Mouse (Mus musculus) heart, adult 18-20 months (tissue): ENCODE data around the gene Eng. TPM values are rescaled to one million over a fixed set of nuclear protein-coding genes. Genes with fewer than 3 reads are reported as not detected.

ENCODE experiments used
- DNase-seq, 2 experiments: peaks; one replicate each; pipeline ENCODE4 v3.0.0; 2021 to 2022; ENCODE audit warnings: mixed read lengths in 1 of 2
- total RNA-seq, 2 experiments: library from RNA; stranded (reverse); gene quantifications; 2 replicates each; pipeline ENCODE4 v1.2.3; 2021

The Eng gene
- total RNA-seq, 2 experiments from 2014 or later = 95.1 to 106 TPM

DNA sequence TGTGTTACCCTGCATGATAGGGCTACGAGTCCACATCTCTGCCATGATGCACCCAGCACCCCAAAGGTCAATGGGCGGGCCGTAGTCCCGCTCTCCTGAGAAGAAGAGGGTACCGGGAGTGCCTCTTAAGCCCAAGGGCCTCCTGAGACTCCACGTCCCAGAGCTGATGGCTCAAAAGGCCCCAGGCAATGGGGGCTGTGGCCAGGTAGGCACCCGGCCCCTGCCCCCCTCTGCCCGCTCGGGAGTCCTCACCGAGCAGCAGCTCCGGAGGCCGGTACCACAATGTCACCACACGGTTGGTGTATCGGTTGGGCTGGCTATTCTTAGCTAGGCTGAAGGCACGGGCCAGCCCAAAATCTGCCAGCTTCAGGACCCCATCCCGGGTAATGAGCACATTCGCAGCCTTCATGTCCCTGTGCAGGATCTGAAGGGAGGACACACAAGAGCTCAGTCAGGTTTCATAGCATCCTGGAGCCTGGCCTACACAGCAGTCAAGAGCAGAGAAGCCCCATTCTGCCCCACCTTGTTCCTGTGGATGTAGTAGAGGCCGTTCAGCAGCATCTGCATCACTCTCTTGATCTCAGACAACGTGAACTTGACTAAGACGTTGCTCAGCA is 63.2 kb downstream of the Eng start:
- DNase-seq = no peak

DNA sequence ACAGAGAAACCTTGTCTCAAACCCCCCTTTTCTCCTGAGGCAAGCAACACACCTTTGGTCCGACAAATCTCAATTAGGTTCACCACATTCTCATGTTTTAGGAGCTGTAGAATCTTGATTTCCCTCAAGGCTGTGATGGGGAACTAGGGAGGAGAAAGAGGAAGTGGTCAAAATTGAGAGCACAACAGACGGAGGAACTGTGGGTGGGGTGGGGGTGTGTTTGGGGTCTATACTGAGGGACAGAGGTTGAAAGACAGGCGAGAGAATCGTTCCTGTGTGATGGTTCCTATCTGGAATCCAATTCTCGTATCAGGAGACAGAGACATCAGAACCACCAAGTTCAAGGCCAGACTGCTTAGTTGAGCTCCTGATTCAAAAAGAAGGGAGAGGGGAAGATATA is 64.0 kb downstream of the Eng start:
- no peak for DNase-seq

DNA sequence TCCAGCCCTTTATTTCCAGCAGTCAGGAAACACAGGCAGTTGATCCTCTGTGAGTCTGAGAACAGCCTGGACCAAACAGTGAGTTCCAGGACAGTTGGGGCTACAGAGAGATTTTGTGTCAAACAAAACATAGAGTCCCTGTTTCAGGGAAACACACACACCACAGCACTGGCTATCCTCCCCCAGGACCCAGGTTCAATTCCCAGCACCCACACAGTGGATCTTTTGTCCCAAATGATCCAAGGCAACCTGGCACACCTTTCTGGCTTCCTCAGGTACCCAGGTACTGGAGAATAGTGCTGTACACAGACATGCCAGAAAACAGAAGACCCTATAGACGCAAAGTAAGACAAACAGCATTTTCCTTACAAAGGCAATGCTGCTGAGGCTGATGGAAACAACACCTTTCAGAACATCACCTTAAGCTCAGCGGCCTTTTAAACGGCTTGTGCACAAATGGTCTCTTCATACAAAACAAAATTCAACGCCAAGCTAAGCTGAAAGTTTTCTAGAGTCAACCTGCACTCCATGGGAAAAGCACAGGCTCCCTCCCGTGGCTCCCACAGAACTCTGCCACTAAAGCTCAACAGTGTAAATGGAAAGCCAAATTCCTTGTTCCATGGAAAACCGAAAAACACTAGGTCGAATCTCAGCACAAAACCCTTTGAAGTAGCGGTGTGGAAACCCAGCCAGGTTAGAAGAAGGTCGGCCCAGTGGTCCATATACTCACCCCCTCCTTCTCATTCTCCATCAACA is 65.1 kb downstream of the Eng start:
- DNase-seq = no peak

DNA sequence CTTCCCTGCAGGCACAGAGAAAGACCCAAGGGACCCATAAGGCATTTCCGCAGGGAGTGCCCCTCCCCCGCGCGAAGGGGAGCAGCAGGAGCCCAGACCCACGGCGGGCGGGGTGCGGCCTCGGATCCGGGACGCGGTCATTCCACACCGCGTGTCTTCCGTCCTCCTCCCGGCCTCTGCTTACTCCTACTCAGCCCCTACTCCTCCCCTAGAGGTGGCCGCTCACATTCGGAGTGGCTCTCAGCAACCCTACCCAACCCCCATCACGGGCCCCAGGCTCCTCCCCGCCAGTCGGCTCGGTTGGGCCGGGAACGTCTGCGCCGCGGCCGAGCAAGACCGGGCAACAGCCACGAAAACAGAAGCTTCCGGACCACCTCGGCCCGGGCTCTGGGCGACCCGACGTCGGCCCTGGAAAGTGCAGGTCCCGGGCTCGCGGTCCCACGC is 65.7 kb downstream of the Eng start:
- DNase-seq = peak; percentile 78 to 85

DNA sequence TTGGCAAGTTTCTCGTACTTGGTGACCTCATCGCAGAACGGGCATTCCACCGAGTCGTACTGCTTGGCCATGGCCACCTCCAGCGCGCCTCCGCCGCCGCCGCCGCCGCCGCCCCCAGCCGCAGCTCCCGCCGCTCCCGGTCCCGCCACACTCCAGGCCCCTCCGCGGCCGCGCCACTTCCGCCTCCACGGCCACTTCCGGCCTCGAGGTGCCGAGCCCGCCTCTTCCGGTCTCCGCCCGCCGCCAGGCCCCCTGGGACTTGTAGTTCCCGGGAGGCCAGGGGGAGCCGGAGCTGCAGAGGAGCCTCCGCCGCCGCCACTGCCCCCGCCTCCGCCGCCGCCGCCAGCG is 66.2 kb downstream of the Eng start:
- peak; percentile 97 for DNase-seq

DNA sequence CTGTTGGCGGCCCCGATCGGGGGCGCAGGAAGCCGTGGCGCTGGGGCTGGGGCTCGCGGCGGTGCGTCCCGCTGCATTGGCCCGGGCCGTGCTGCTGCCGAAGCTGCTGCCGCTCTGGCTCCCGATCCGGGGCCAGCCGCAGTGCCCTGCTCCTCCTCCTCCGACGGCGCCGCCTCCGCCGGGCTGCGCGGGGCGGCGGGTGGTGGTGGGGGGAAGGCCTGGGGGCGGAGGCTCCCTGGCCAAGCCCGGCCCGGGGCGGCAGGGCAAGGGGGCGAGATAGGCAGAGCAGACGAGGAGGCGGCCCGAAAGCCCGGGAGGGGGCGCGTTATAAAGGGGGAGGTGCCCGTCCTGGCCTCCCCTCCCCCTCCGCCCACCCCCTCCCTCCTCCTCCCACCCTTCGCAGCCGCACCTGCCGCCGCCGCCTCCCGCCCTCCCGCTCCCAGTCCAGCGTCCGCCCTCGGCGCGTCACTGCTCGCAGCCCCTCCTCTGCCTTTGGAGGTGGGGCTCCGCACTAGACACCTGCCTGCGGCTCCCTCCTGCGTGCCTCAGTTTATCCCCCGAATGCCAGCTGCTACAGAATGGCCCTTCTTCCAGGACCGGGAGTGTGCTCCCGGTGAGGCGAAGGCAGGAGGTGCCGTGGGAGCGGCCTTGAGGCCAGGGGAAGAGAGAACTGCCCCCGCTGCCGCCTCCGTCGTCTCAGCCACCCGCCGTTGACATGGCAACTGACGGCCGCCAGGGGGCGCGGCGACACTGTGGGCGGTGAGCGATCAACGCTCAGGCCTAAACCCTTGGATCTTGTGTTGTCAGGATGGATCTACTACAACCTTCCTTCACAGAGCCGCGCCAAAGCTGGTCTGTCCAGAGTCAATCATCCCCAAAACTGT is 66.8 kb downstream of the Eng start, which contains the start of gene Cdk9:
TSS of gene Cdk9 (minus strand) at position 143 of the 884 bp plus-strand sequence.
- DNase-seq = peak; percentile 94

DNA sequence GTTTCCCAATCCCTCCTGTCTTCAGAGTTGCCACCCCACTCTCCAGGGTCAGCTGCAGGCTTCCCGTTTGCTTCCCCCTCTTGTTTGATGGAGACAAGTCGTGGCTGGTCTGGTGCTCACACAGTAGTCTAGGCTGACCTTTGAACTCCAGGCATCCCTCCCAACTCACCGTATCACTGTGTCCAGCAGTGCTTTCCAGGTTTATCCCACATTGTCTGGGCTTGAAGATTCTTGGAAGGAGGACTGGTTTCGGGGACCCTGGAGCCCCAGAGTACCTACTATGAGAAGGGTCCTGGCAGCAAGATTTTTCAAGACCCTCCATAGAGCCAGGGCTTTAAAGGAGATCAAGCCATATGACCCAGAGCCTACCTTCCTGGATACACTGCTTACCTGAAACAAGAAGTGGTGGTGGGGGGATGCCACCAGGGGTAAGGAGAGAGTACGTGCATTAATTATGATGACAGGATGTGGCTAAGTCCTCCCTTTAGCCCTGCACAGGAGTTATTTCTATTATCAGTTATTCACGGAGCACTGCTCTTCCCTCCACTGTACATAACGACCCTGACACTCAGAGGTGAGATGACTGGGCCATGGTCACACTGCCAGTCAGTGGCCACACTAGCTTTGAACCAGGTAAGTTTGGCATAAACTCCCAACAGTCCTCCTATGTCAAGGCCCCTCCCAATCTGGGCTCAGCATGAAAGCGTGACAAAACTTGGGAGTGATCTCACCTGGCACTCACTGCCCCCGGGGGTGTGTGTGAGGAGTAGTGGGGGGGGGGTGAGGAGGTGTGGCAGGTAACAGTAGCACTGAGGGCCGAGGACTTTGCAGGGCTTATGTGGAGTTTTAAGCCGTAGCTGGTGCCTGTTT is 68.0 kb downstream of the Eng start:
- no peak for DNase-seq

DNA sequence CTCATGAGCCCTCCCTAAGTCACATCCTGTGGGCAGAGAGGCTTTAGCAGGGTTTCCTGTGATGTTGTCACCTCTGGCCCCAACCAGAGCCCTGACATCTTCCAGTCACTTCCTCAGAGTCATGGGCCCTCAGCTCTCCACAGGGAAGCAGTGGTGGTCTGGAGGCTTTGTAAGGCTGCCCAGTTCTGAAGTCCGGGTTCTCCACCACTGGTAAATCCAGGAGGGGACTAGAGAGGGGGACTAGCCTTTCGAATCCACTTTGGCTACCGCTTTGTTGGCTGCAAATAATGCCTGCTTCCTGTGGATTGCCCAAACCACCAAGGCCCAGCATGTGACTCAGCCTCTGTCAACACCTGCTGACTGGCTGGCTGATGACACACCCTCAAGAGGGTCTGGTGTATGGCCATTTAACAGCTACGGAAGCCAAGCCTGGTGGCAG is 68.6 kb downstream of the Eng start:
- DNase-seq = peak; percentile 58 to 70

DNA sequence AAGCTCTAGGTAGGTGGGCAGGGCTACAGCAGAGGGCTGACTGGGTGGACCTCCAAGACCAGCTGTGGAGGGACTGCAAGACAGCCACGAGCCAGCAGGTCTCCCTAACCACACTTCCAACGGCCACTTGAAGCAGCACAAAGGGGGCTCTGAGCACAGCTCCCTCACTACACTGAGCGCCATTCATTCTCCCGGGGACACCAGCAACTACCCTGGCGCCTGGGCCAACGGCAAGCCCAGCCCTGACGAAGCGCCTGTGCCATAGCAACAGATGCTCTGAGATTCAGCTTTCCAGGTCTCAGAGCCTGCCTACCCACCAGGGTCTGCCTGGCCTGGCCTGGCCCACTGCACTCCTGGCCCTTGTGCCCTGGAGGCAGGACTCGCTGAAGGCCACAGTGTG is 72.4 kb downstream of the Eng start:
- no peak for DNase-seq

DNA sequence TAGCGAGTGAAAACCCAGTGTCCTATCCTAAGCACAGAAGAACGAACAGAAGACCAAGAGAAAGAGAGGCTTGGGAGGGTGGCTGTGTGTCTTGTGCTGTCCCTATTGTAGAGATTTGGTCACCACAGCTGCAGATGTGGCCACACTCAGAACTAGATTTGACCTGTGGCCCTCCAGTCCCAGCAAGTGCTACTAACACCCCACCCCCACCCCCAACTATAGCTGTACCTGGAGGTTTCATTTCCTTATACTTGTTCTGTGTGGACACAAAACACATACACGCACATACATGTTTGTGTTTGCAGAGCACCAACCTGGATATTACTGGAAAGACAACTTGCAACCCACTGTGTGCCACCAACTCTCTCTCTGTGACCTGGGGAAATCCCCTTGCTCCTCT is 73.7 kb downstream of the Eng start:
- DNase-seq = no peak

DNA sequence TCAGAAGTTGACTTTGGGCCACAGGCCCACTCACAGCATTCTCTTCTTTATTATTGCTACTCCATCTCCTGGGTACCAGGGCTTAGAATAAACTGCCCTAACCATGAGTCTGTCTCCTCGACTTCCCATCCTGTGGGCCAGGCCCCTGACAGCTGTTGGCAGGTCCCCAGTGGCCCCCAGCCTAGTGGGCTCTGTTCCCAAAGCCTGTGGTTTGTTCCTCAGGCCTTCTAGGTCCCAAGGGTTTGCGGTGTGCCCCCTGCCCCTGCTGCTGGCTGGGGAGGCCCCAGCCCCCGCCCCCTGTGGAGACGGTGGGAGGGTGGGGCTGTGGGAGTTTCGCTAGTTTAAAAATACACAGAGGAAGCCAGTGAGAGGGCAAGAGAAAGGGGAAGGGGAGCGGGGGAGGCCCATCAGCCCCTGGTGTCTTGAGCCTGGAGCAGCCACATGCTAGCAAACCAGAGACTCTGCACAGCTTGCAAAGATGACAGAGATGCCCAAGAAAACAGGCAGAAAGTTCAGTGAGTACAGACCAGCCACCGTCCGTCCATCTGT is 74.4 kb downstream of the Eng start, which contains the start of gene Sh2d3c:
TSS of gene Sh2d3c (plus strand) at position 375 of the 549 bp plus-strand sequence.
- peak in 1 of 2 experiments; percentile 43 for DNase-seq

DNA sequence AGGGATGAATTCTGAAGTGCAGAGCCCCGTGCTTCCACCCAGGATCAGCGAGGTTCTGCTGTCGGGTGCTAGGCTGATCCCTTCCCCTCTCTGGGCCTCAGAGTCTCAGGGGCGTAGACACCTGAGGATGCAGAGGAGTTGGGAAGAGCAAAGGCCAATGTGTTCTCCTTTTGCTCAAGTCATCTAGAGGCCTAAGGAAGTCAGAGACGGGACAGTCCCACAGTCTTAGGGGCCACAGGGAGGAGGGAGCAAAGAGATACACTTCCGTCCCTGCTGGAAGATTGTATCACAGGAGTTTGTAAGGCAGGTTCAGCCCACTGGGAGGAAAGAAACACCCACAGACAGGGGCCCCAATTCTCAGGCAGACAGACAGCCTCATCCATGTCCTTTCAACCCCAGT is 75.7 kb downstream of the Eng start:
- DNase-seq = no peak

DNA sequence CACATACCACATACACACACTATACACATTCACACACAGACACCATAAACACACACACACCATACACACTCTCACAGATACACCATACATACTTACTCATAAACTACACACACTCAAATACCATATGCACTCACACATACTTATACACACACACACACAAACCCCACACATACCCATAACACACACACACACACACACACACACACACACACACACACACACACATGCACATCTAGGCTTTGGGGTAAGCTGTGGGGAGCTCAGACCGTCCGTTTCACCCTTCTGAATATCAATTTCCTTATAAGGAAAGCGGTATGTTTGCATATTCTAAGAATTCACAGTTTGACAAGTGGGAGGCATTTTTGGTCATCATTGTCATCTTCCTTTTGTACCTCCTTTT is 76.2 kb downstream of the Eng start:
- DNase-seq = no peak

DNA sequence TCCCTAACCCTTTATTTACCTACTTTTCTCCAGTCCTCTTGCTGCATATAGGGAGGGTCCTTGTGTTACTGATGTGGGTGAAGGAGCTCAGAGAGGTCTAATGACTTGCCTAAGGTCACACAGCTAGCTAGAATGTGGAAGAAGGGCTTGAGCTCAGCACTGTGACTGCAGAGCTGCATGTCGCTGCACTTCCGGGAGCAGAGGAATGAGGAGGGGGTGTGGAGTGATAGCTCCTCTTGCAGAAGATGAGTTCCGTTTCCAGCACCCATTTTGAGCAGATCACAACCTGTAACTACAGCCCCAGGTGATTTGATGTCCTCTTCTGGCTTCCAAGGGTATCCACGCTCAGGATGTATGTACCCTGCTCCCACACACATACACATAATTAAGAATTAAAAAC is 77.8 kb downstream of the Eng start:
- DNase-seq = no peak

DNA sequence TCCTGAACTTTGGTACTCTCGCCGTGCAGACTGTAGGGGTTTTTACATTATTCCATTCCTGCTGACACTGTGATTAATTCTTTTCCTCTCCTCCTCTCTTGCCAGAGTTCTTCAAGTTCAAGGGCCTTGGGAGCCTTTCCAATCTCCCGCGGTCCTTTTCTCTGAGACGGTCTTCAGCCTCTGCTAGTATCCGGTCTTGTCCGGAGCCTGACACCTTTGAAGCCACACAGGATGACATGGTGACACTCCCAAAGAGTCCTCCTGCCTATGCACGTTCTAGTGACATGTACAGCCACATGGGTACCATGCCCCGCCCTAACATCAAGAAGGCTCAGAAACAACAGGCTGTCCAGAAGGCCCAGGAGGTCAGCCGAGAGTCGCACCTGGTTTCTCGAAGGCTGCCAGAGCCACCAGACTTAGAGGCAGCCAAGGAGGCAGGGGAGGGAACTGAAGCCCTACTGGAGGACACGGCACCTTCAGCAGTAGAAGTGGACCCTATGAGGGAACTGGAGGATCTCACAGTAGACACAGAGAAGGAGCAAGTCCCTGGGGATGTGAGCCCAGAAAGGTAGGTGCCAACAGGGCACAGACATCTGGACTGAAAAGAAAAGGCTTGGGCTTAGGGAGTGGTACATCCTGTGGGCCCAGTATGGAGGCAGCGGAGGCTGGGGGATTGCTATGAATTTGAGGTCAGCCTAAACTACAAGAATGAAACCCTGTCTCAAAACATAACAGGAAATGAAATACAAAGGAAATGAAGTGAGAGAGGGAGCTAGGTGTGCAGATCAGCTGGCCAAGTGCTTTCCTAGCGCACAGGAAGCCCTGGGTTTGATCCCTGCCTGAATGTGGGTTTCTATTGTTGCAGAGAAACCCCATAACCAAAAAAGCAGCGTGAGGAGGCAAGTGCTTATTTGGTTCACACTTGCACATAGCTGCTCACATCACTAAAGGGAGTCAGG is 78.7 kb downstream of the Eng start:
- no peak for DNase-seq

DNA sequence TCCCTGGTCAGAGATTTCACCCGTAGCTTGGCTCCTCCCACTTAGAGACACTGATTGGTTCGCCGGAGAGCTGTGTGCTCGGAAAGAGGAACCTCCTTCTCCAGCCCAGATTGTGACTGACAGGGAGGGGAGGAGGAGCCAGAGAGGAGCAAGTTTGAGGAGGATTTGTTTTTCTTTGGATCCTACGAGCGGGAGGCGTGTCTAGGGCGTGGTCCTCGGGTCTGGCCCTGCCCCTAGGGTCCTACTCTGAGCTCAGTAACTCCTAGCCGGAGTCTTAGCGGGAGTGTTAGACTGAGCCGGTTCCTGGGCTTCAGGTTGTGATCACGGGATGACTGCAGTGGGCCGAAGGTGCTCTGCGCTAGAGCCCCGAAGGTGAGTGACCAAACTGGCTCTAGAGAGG is 81.0 kb downstream of the Eng start:
- peak; percentile 98 to 99 for DNase-seq

DNA sequence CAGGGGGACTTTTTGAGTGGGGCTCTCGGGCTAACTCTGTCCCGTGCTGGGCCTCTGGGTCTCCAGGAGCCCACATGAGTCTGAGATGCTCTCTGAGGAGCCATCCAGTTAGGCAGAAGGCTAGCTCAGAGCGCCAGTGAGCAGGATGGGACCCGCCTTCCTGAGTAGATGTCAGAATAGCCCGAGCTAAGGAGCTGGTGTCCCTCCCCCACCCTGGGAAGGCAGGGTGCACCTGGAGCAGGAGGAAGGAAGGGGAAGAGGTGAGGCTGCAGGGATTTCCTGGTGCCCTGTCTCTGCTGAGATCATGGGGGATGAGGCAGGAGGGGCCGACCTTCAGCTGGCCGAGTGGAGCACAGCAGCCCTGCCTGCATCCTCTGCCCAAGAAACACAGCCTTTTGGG is 82.1 kb downstream of the Eng start:
- DNase-seq = peak; percentile 65 to 91

DNA sequence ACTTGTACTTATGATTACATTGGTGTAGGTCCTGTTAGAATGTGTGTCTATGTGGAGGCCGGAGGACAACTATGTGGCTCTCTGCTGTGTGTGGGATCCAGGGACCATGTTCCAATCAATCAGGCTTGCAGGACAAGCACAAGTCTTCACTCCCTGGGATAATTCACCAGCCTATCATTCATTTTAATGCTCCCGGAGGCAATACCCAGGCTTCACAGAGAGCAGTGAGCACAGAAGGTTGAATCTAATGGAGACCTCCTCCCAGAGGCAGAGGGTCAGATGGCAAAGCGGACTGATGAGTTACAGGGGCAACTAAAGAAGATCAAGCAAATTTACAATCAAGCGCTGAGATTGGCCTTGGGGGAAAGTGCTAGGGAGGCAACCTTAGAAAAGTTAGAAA is 83.2 kb downstream of the Eng start:
- no peak for DNase-seq

DNA sequence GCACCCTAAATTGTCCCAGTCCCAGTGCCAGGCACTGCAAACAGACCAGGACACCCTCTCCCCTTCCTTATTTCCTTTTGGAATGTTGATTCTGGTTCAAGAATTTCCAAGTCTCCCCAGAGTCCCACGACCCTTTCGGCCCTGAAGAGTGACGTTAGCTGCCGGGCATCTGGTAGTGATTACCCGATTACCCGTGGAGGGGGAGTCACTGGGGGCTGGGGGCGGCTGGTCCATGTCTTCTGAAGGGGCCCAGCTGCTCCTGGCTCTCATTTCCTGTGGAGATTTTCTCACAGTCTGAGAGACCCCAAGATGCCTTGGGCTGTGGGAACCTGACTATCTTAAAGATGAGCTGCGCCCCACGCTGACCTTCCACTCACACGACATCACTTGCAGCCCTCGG is 84.5 kb downstream of the Eng start:
- DNase-seq = no peak

DNA sequence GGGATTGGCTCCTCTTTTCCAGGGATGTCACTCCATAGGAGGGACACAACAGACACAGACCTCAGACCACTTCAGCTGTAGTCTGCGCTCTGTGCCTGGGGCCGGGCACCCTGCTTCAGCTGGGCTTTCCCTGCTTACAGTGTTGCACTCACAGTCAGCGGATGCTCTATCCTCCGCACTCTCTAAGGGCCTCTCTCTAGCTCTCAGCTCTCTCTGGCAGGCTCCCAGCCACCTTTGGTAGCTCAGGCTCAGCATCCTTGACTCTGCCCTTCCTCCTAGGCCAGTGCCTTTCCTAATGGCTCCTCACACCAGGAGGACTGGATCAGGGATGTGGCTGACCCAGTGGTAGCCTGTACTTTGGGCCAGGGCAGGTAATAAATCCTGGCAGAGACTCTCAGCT is 85.5 kb downstream of the Eng start:
- DNase-seq = no peak
